Mouse (Mus musculus) stomach, embryonic 15.5 days (tissue): Measurements from ENCODE around the gene Crip3. TPM values are rescaled to one million over a fixed set of nuclear protein-coding genes. Genes with fewer than 3 reads are reported as not detected.
A peak's percentile ranks its signal among the peaks of the same experiment; 100 is the strongest.

Experiments
- ATAC-seq: fragments of 200-750 bp; cut with Nextera tagmentation; 2 replicates; pipeline ENCODE4 v1.8.0; 2017; ENCODE audit warnings: low read depth, moderate number of reproducible peaks, moderate TSS enrichment; ENCODE audit not compliant: insufficient read depth, low FRiP score
- H3K27ac ChIP-seq: fragments of 300-500 bp; sonication (generic); 2 replicates; pipeline ENCODE4 v1.5.1; 2015; ENCODE audit warnings: mild to moderate bottlenecking, inconsistent platforms
- H3K27me3 ChIP-seq: fragments of 300-500 bp; sonication (generic); replicated peaks from 2 replicates; pipeline ENCODE4 v1.6.1; 2015; ENCODE audit warnings: inconsistent platforms
- H3K36me3 ChIP-seq: fragments of 300-500 bp; sonication (generic); 2 replicates; pipeline ENCODE4 v1.6.1; 2015; ENCODE audit warnings: inconsistent platforms
- H3K4me1 ChIP-seq: fragments of 300-500 bp; sonication (generic); 2 replicates; pipeline ENCODE4 v1.6.1; 2015; ENCODE audit warnings: inconsistent platforms
- H3K4me2 ChIP-seq: fragments of 300-500 bp; sonication (generic); 2 replicates; pipeline ENCODE4 v1.6.1; 2015; ENCODE audit warnings: mild to moderate bottlenecking, inconsistent platforms
- H3K4me3 ChIP-seq: fragments of 300-500 bp; sonication (generic); replicated peaks from 2 replicates; pipeline ENCODE4 v1.5.1; 2015; ENCODE audit warnings: inconsistent platforms
- H3K9ac ChIP-seq: fragments of 300-500 bp; sonication (generic); 2 replicates; pipeline ENCODE4 v1.6.1; 2015; ENCODE audit warnings: inconsistent platforms
- H3K9me3 ChIP-seq: fragments of 300-500 bp; sonication (generic); 2 replicates; pipeline ENCODE4 v1.6.1; 2016; ENCODE audit warnings: inconsistent platforms
- WGBS: fragments of 180-500 bp; shearing (Covaris S2); methylation state at CpG from one replicate; pipeline ENCODE4 v1.1.7; 2015; 5-methylcytosine and 5-hydroxymethylcytosine counted together
- polyA plus RNA-seq: library from polyadenylated mRNA; unstranded; fragments of >200 nt; fragmentation: Nextera tagmentation; extraction: Ambion mirVana; gene quantifications from 2 replicates; pipeline ENCODE4 v1.2.1, GENCODE M21; 2015

Gene Crip3
- polyA plus RNA-seq, 1 experiment from 2014 or later: 1.9 TPM

- peaks cover 40% of the 10 kb centered on the region for H3K4me1 ChIP-seq
- WGBS: 24% methylated on average over 3 of the region's 3 CpGs
- H3K27ac ChIP-seq: no peak overlapping the region
- H3K36me3 ChIP-seq: no peaks in the 10 kb centered on the region
- ATAC-seq: no peak
- H3K4me2 ChIP-seq: no peak overlapping the region
- peaks cover 76% of the 10 kb centered on the region for H3K27me3 ChIP-seq
- no peak overlapping the region for H3K9ac ChIP-seq
- no peak overlapping the region for H3K4me3 ChIP-seq
- no peaks in the 10 kb centered on the region for H3K9me3 ChIP-seq
Observed at GRCm38 (mm10) chr17:46458439-46458838, 29.7 kb downstream of the Crip3 start.

GRCm38 (mm10) chr17:46460673-46461072 is 31.9 kb downstream of the Crip3 start:
- Histone ChIP-seq H3K4me2 (peak overlapping the region; percentile 79), H3K9me3 (no peaks in the 10 kb centered on the region), H3K27me3 (peaks cover 56% of the 10 kb centered on the region), H3K9ac (0 out of 2 replicates have a peak overlapping the region, but pooled peaks have one; percentile 16), H3K4me3 (peak overlapping the region; percentile 38), H3K36me3 (no peaks in the 10 kb centered on the region), H3K27ac (no peak overlapping the region), H3K4me1 (peaks cover 20% of the 10 kb centered on the region)
- 0 out of 2 replicates have a peak, but pooled peaks have one; percentile 3 for ATAC-seq
- under 1% methylated on average over 31 of the region's 32 CpGs for WGBS

- 12% methylated on average over 8 of the region's 8 CpGs for WGBS
- ATAC-seq: no peak
- H3K4me2 ChIP-seq: peak overlapping the region; percentile 79
- no peak overlapping the region for H3K9ac ChIP-seq
- H3K4me3 ChIP-seq: peak overlapping the region; percentile 38
- H3K36me3 ChIP-seq: no peaks in the 10 kb centered on the region
- H3K27me3 ChIP-seq: peaks cover 50% of the 10 kb centered on the region
- H3K27ac ChIP-seq: no peak overlapping the region
- peaks cover 13% of the 10 kb centered on the region for H3K4me1 ChIP-seq
- no peaks in the 10 kb centered on the region for H3K9me3 ChIP-seq
Observed at GRCm38 (mm10) chr17:46461347-46461746, 32.6 kb downstream of the Crip3 start.

DNA sequence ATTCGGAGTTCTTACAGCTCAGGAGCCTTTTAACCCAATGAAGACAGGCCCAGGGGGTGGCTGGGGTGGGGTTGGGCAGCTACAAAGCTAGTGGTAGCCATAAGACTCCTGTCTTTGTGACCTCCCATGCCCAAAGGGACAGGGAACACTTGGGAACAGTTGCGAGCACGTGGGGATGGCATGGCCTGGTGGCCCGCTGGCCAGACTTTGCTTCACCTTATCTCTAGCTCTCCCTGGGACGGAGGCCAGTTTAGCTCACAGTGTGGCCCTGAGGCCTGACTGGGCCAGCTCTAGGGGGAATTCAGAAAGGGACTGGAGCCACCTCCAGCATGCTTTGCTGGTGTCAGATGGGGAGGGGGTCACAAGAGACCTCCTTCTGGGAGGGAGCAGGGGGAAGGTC is 33.5 kb downstream of the Crip3 start:
- Histone ChIP-seq H3K36me3 (no peaks in the 10 kb centered on the region), H3K27me3 (peaks cover 44% of the 10 kb centered on the region), H3K27ac (no peak overlapping the region), H3K9me3 (no peaks in the 10 kb centered on the region), H3K4me2 (no peak overlapping the region), H3K4me1 (peaks cover 13% of the 10 kb centered on the region), H3K9ac (no peak overlapping the region), H3K4me3 (no peak overlapping the region)
- no peak for ATAC-seq
- 67% methylated on average over 5 of the region's 5 CpGs for WGBS

DNA sequence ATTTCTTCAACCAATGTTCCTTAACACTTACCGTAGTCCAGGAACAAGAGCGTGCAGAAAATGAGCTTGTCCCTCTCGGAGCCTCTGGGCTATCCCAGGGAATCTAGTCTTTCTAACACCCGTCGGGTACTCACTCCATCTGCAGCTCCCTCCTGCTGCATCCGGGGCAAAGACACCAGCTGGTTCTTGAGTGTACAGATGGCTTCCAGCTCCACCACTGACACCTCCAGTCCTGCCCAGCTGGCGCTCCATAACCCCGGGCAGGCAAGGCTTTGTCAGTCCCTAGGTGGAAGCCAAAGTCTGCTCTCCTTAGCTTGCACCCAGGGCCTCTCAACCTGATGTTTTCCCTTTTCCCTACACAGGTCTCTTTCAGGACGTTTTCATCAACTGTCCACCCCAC is 39.1 kb downstream of the Crip3 start:
- Histone ChIP-seq H3K9ac (no peak overlapping the region), H3K4me3 (no peak overlapping the region)
- WGBS: 71% methylated on average over 9 of the region's 9 CpGs

GRCm38 (mm10) chr17:46476601-46477000 is 47.9 kb downstream of the Crip3 start:
- Histone ChIP-seq H3K27ac (no peak overlapping the region), H3K4me2 (no peak overlapping the region), H3K9me3 (no peaks in the 10 kb centered on the region), H3K36me3 (no peaks in the 10 kb centered on the region), H3K4me3 (no peak overlapping the region), H3K27me3 (0 out of 2 replicates have a peak, but pooled peaks cover 3% of the 10 kb centered on the region), H3K4me1 (no peaks in the 10 kb centered on the region), H3K9ac (no peak overlapping the region)
- 59% methylated on average over 8 of the region's 8 CpGs for WGBS
- no peak for ATAC-seq

More for the DNA sequence above, 39.1 kb downstream of the Crip3 start:
- H3K36me3 ChIP-seq: no peaks in the 10 kb centered on the region
- no peaks in the 10 kb centered on the region for H3K9me3 ChIP-seq
- ATAC-seq: no peak
- no peaks in the 10 kb centered on the region for H3K27me3 ChIP-seq
- no peaks in the 10 kb centered on the region for H3K4me1 ChIP-seq
- no peak overlapping the region for H3K27ac ChIP-seq
- no peak overlapping the region for H3K4me2 ChIP-seq

DNA sequence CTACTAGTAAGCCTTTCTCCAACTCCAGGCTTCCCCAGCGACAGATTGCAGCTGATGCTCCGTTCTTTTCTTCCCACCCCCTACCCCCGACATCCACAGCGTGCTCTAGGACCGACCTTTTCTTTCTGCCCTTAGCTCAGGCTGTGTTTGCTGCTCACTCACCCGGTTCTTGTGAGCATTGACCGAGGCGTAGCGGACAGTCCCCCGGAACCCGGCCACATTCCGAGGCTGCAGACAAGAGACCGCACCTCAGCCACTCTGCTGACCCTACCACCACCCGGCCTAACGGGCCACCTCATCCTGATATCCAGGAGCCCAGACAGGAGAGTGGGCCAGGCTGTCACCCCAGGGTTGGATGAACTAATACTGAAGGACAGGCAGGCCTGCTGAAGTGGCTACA is 48.6 kb downstream of the Crip3 start:
- no peak overlapping the region for H3K4me2 ChIP-seq
- 81% methylated on average over 15 of the region's 15 CpGs for WGBS
- no peaks in the 10 kb centered on the region for H3K9me3 ChIP-seq
- no peaks in the 10 kb centered on the region for H3K4me1 ChIP-seq
- no peak for ATAC-seq
- H3K4me3 ChIP-seq: no peak overlapping the region
- H3K27me3 ChIP-seq: 0 out of 2 replicates have a peak, but pooled peaks cover 3% of the 10 kb centered on the region
- H3K27ac ChIP-seq: no peak overlapping the region
- H3K9ac ChIP-seq: no peak overlapping the region
- H3K36me3 ChIP-seq: no peaks in the 10 kb centered on the region

Other genes with a start within 250 kb of the Crip3 start
- gene Polh, start 226.3 kb upstream of the Crip3 start, polyA plus RNA-seq: 15.3 and 15.4 TPM in 2 replicates
- 30.1 and 33.3 TPM in 2 replicates for gene Xpo5, start 226.1 kb upstream of the Crip3 start, polyA plus RNA-seq
- gene Polr1c, start 180.9 kb upstream of the Crip3 start, polyA plus RNA-seq: 77.4 and 79.8 TPM in 2 replicates
- 98.2 and 104 TPM in 2 replicates for gene Yipf3, start 180.8 kb upstream of the Crip3 start, polyA plus RNA-seq
- 0.58 and 1.1 TPM in 2 replicates for gene Lrrc73, start 175.4 kb upstream of the Crip3 start, polyA plus RNA-seq
- gene Tjap1, start 145.9 kb upstream of the Crip3 start, polyA plus RNA-seq: 33.8 and 37.2 TPM in 2 replicates
- gene Dlk2, start 131.5 kb upstream of the Crip3 start, polyA plus RNA-seq: 4.5 and 5.7 TPM in 2 replicates
- 5.3 and 5.9 TPM in 2 replicates for gene Abcc10, start 100.6 kb upstream of the Crip3 start, polyA plus RNA-seq
- gene Zfp318, start 45.2 kb upstream of the Crip3 start, polyA plus RNA-seq: 8.2 and 9.8 TPM in 2 replicates
- not detected in 2 replicates for gene Slc22a7, start 9.5 kb downstream of the Crip3 start, polyA plus RNA-seq
- 0.27 and 0.31 TPM in 2 replicates for gene Ttbk1, start 58.7 kb downstream of the Crip3 start, polyA plus RNA-seq
- 47.7 and 49.7 TPM in 2 replicates for gene Dnph1, start 67.8 kb downstream of the Crip3 start, polyA plus RNA-seq
- 3.2 and 4.6 TPM in 2 replicates for gene Cul9, start 117.5 kb downstream of the Crip3 start, polyA plus RNA-seq
- 8.7 and 9.4 TPM in 2 replicates for gene Srf, start 127.2 kb downstream of the Crip3 start, polyA plus RNA-seq
- gene Ptk7, start 200.6 kb downstream of the Crip3 start, polyA plus RNA-seq: 87.6 and 89.8 TPM in 2 replicates
- 38.4 and 41.4 TPM in 2 replicates for gene Klc4, start 217.1 kb downstream of the Crip3 start, polyA plus RNA-seq
- gene Mrpl2, start 217.3 kb downstream of the Crip3 start, polyA plus RNA-seq: 112 and 126 TPM in 2 replicates
- 42.9 and 49.5 TPM in 2 replicates for gene Cul7, start 221.4 kb downstream of the Crip3 start, polyA plus RNA-seq
- 53.2 and 57.2 TPM in 2 replicates for gene Rrp36, start 245.4 kb downstream of the Crip3 start, polyA plus RNA-seq
- gene Mea1, start 249.9 kb downstream of the Crip3 start, polyA plus RNA-seq: 145 and 153 TPM in 2 replicates